Mouse (Mus musculus): ENCODE results near the gene Rpl23.

Rpl23 gene

GRCm38 (mm10) chr11:97813746-97814515 is 31.7 kb upstream of the Rpl23 start:
- no peak for DNase-seq (ENCODE audit: low spot score in 2 of 2)

- DNase-seq (ENCODE audit: low spot score in 2 of 2), result no peak
Measured at GRCm38 (mm10) chr11:97813085-97813484, 30.8 kb upstream of the Rpl23 start.

GRCm38 (mm10) chr11:97812491-97812921 is 30.3 kb upstream of the Rpl23 start:
- peak in 1 of 2 experiments; percentile 49 for DNase-seq (ENCODE audit: low spot score in 2 of 2)

GRCm38 (mm10) chr11:97811569-97812362 is 29.5 kb upstream of the Rpl23 start:
- DNase-seq (ENCODE audit: low spot score in 2 of 2), result no peak

GRCm38 (mm10) chr11:97810970-97811369 is 28.7 kb upstream of the Rpl23 start:
- DNase-seq (ENCODE audit: low spot score in 2 of 2), result no peak

GRCm38 (mm10) chr11:97810356-97810755 is 28.1 kb upstream of the Rpl23 start:
- no peak for DNase-seq (ENCODE audit: low spot score in 2 of 2)

- DNase-seq (ENCODE audit: low spot score in 2 of 2), result no peak
Measured at GRCm38 (mm10) chr11:97809235-97810121, 27.2 kb upstream of the Rpl23 start.

GRCm38 (mm10) chr11:97808621-97809234 is 26.5 kb upstream of the Rpl23 start:
- peak in 1 of 2 experiments; percentile 58 for DNase-seq (ENCODE audit: low spot score in 2 of 2)

- DNase-seq (ENCODE audit: low spot score in 2 of 2), result no peak
Measured at GRCm38 (mm10) chr11:97808093-97808492, 25.9 kb upstream of the Rpl23 start.

- no peak for DNase-seq (ENCODE audit: low spot score in 2 of 2)
Measured at GRCm38 (mm10) chr11:97807626-97808025, 25.4 kb upstream of the Rpl23 start.

- no peak for DNase-seq (ENCODE audit: low spot score in 2 of 2)
Measured at GRCm38 (mm10) chr11:97806613-97806964, 24.4 kb upstream of the Rpl23 start.

GRCm38 (mm10) chr11:97805662-97806612 is 23.7 kb upstream of the Rpl23 start:
- DNase-seq (ENCODE audit: low spot score in 2 of 2), result no peak

GRCm38 (mm10) chr11:97804841-97805661 is 22.8 kb upstream of the Rpl23 start:
- peak in 1 of 2 experiments; percentile 49 for DNase-seq (ENCODE audit: low spot score in 2 of 2)

- no peak for DNase-seq (ENCODE audit: low spot score in 2 of 2)
Measured at GRCm38 (mm10) chr11:97803847-97804246, 21.6 kb upstream of the Rpl23 start.

- DNase-seq (ENCODE audit: low spot score in 2 of 2), result no peak
Measured at GRCm38 (mm10) chr11:97802495-97802894, 20.3 kb upstream of the Rpl23 start.

GRCm38 (mm10) chr11:97802194-97802470 is 19.9 kb upstream of the Rpl23 start:
- DNase-seq (ENCODE audit: low spot score in 2 of 2), result no peak

GRCm38 (mm10) chr11:97801409-97802193 is 19.4 kb upstream of the Rpl23 start:
- no peak for DNase-seq (ENCODE audit: low spot score in 2 of 2)

- DNase-seq (ENCODE audit: low spot score in 2 of 2), result no peak
Measured at GRCm38 (mm10) chr11:97800691-97801408, 18.6 kb upstream of the Rpl23 start.
